ENCODE assay signal across 21 mouse cellular contexts in genomic region chr5:89816610-89817009, GRCm38 (mm10).
A peak's percentile ranks its signal among the peaks of the same experiment; 100 is the strongest.
DNase-seq lines count a peak whose midpoint lies in the region; ATAC-seq and TF ChIP-seq lines count a peak whose summit lies in the region.
"Had no signal": no experiment of that assay in that cellular context is flagged by ENCODE, and none has a peak within 500 bp of the region (broad histone marks: within the 10 kb centered on the region; RNA-seq: fewer than 3 reads in every experiment).

No protein-coding gene starts in this region.

- H3K27ac ChIP-seq in embryonic facial prominence, embryonic 13.5 days = no peak overlapping the region
- no peak overlapping the region for H3K27ac ChIP-seq in embryonic facial prominence, embryonic 10.5 days (replicated peaks)
- H3K27ac ChIP-seq in lung, embryonic 14.5 days (ENCODE audit: low read depth) = no peak overlapping the region
- H3K27ac ChIP-seq in stomach, embryonic 16.5 days (ENCODE audit: low read length) = peak overlapping the region; percentile 33; the same call in 1 of the 2 replicates
- H3K27ac ChIP-seq: embryonic facial prominence, embryonic 12.5 days; forebrain, embryonic 15.5 days; liver, embryonic 12.5 days; midbrain, embryonic 12.5 days; neural tube, embryonic 15.5 days had no signal

- H3K36me3 ChIP-seq in embryonic facial prominence, embryonic 13.5 days = no peaks in the 10 kb centered on the region
- H3K36me3 ChIP-seq in embryonic facial prominence, embryonic 10.5 days (replicated peaks) = no peaks in the 10 kb centered on the region
- H3K36me3 ChIP-seq in lung, embryonic 14.5 days (ENCODE audit: insufficient read depth) = no peaks in the 10 kb centered on the region
- H3K36me3 ChIP-seq in stomach, embryonic 16.5 days (ENCODE audit: control insufficient read depth, insufficient read depth, low read length) = no peaks in the 10 kb centered on the region
- H3K36me3 ChIP-seq: embryonic facial prominence, embryonic 12.5 days; forebrain, embryonic 15.5 days; liver, embryonic 12.5 days; midbrain, embryonic 12.5 days; neural tube, embryonic 15.5 days had no signal

- H3K9me3 ChIP-seq in embryonic facial prominence, embryonic 13.5 days = no peaks in the 10 kb centered on the region
- no peaks in the 10 kb centered on the region for H3K9me3 ChIP-seq in embryonic facial prominence, embryonic 10.5 days
- no peaks in the 10 kb centered on the region for H3K9me3 ChIP-seq in lung, embryonic 14.5 days (ENCODE audit: low read depth, low read length)
- H3K9me3 ChIP-seq in stomach, embryonic 16.5 days (replicated peaks; ENCODE audit: control insufficient read depth, low read length) = no peaks in the 10 kb centered on the region
- H3K9me3 ChIP-seq: embryonic facial prominence, embryonic 12.5 days; forebrain, embryonic 15.5 days; liver, embryonic 12.5 days; midbrain, embryonic 12.5 days; neural tube, embryonic 15.5 days had no signal

- 81% methylated on average over 6 of the region's 6 CpGs for WGBS in embryonic facial prominence, embryonic 13.5 days
- WGBS in embryonic facial prominence, embryonic 10.5 days = 81% methylated on average over 6 of the region's 6 CpGs
- 64% methylated on average over 6 of the region's 6 CpGs for WGBS in lung, embryonic 14.5 days
- 14% methylated on average over 6 of the region's 6 CpGs for WGBS in large intestine, adult 2 months
- 45% methylated on average over 6 of the region's 6 CpGs for WGBS in stomach, embryonic 16.5 days

- H3K4me2 ChIP-seq in embryonic facial prominence, embryonic 13.5 days = no peak overlapping the region
- no peak overlapping the region for H3K4me2 ChIP-seq in lung, embryonic 14.5 days
- H3K4me2 ChIP-seq in stomach, embryonic 16.5 days (ENCODE audit: low read depth, low read length) = no peak overlapping the region
- H3K4me2 ChIP-seq: embryonic facial prominence, embryonic 12.5 days; forebrain, embryonic 15.5 days; liver, embryonic 12.5 days; midbrain, embryonic 12.5 days; neural tube, embryonic 15.5 days had no signal

- H3K9ac ChIP-seq in embryonic facial prominence, embryonic 13.5 days = no peak overlapping the region
- no peak overlapping the region for H3K9ac ChIP-seq in lung, embryonic 14.5 days
- H3K9ac ChIP-seq in stomach, embryonic 16.5 days (ENCODE audit: low read length) = no peak overlapping the region
- H3K9ac ChIP-seq: embryonic facial prominence, embryonic 12.5 days; forebrain, embryonic 15.5 days; liver, embryonic 12.5 days; midbrain, embryonic 12.5 days; neural tube, embryonic 15.5 days had no signal

- no peaks in the 10 kb centered on the region for H3K27me3 ChIP-seq in embryonic facial prominence, embryonic 13.5 days
- H3K27me3 ChIP-seq in embryonic facial prominence, embryonic 10.5 days (replicated peaks; ENCODE audit: low read depth, poor library complexity, severe bottlenecking) = no peaks in the 10 kb centered on the region
- no peaks in the 10 kb centered on the region for H3K27me3 ChIP-seq in lung, embryonic 14.5 days (ENCODE audit: insufficient read depth, low read length)
- H3K27me3 ChIP-seq in stomach, embryonic 16.5 days (ENCODE audit: control insufficient read depth, insufficient read depth, low read length) = no peaks in the 10 kb centered on the region
- H3K27me3 ChIP-seq: embryonic facial prominence, embryonic 12.5 days; forebrain, embryonic 15.5 days; liver, embryonic 12.5 days; midbrain, embryonic 12.5 days; neural tube, embryonic 15.5 days had no signal

- H3K4me3 ChIP-seq in embryonic facial prominence, embryonic 13.5 days = no peak overlapping the region
- H3K4me3 ChIP-seq in embryonic facial prominence, embryonic 10.5 days = no peak overlapping the region
- no peak overlapping the region for H3K4me3 ChIP-seq in lung, embryonic 14.5 days (ENCODE audit: low read depth, low read length)
- H3K4me3 ChIP-seq in stomach, embryonic 16.5 days (replicated peaks; ENCODE audit: low read length) = no peak overlapping the region
- H3K4me3 ChIP-seq: embryonic facial prominence, embryonic 12.5 days; forebrain, embryonic 15.5 days; liver, embryonic 12.5 days; midbrain, embryonic 12.5 days; neural tube, embryonic 15.5 days had no signal

- DNase-seq in embryonic facial prominence, embryonic 10.5 days (ENCODE audit: low spot score) = no peak
- peak; percentile 8 for DNase-seq in lung, embryonic 14.5 days
- no peak for DNase-seq in lung, postnatal 10 days
- peak; percentile 38 for DNase-seq in large intestine, adult 2 months (ENCODE audit: low read depth, low spot score)
- DNase-seq in layer of hippocampus, postnatal 14 days (ENCODE audit: low spot score in 2 of 2) = no peak
- no peak for DNase-seq in kidney, adult 8-10 months
- DNase-seq: adrenal gland, postnatal 10 days; cerebellum, adult 18-20 months; cerebellum, postnatal 14 days; kidney, adult 2 months; lung, adult 18-20 months; right cerebral cortex, adult 18-20 months; right cerebral cortex, postnatal 4 days had no signal

- 0 out of 2 replicates have a peak, but pooled peaks have one; percentile 52 for ATAC-seq in embryonic facial prominence, embryonic 13.5 days (ENCODE audit: insufficient number of reproducible peaks, insufficient read depth, low FRiP score, low TSS enrichment, low read depth)
- ATAC-seq in lung, embryonic 14.5 days (ENCODE audit: insufficient read depth) = peak; percentile 54; the same call in 1 of the 2 replicates
- peak; percentile 93 for ATAC-seq in stomach, embryonic 16.5 days (ENCODE audit: insufficient read depth, low FRiP score)
- ATAC-seq: forebrain, embryonic 15.5 days; hindbrain, embryonic 16.5 days; liver, embryonic 12.5 days had no signal

- H3K4me1 ChIP-seq in embryonic facial prominence, embryonic 13.5 days = no peaks in the 10 kb centered on the region
- no peaks in the 10 kb centered on the region for H3K4me1 ChIP-seq in embryonic facial prominence, embryonic 10.5 days
- peaks cover 3% of the 10 kb centered on the region; the same call in 1 of the 2 replicates for H3K4me1 ChIP-seq in lung, embryonic 14.5 days (ENCODE audit: insufficient read depth)
- 0 out of 2 replicates have a peak, but pooled peaks cover 3% of the 10 kb centered on the region for H3K4me1 ChIP-seq in stomach, embryonic 16.5 days (ENCODE audit: control insufficient read depth, insufficient read depth, low read length)
- H3K4me1 ChIP-seq: embryonic facial prominence, embryonic 12.5 days; neural tube, embryonic 15.5 days had no signal

- TF ChIP-seq CTCF in lung, embryonic 14.5 days (IDR thresholded peaks at IDR 0.05; ENCODE audit: low read depth) = no peak

Comparison
In these comparisons a context has a peak if more than half of its experiments do, and no peak if none do; other contexts are left out.
1. DNase-seq: peak in lung, embryonic 14.5 days (single experiment) and large intestine, adult 2 months (single experiment); none in embryonic facial prominence, embryonic 10.5 days (single experiment), lung, postnatal 10 days (single experiment), layer of hippocampus, postnatal 14 days (0 of 2) and kidney, adult 8-10 months (0 of 2).
2. Peak in every context shown above with its lines, with median percentiles within 50 percentile points of each other: ATAC-seq.